Mouse (Mus musculus): ENCODE measurements around the gene Zfp335. TPM values are rescaled to one million over a fixed set of nuclear protein-coding genes. Genes with fewer than 3 reads are reported as not detected.

Gene Zfp335
- polyA plus RNA-seq, 1 experiment from 2014 or later = 19.9 TPM

DNA sequence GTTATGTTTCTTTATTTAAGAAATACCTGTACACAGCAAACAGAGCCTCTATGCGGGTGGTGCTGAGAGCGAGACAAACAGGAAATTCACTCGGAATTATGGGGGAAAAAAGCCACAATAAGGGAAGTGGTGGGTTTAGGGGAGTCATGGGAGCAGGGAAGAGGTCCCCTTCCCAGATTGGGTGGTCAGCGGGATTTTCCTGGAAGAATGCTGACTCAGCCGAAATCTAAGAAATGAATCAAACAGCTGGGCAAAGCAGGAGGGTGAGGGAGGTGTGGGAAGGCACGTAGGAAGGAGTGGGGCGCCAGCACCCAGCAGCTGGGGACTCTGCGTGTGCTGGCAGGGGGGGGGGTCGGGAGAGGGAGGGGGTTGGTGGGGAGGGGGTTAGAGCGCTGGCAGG lies 22.0 kb upstream of the Zfp335 start:
- no peak overlapping the region for H3K4me3 ChIP-seq (replicated peaks; ENCODE audit: low read length)
- H3K36me3 ChIP-seq (ENCODE audit: control insufficient read depth, insufficient read depth) = no peaks in the 10 kb centered on the region
- H3K4me2 ChIP-seq (ENCODE audit: low read length) = no peak overlapping the region
- no peak for ATAC-seq
- H3K4me1 ChIP-seq (replicated peaks; ENCODE audit: control insufficient read depth, insufficient read depth, low read length) = peaks cover 5% of the 10 kb centered on the region
- no peaks in the 10 kb centered on the region for H3K9me3 ChIP-seq (ENCODE audit: control insufficient read depth, low read length)
- 0 out of 2 replicates have a peak, but pooled peaks cover 4% of the 10 kb centered on the region for H3K27me3 ChIP-seq (replicated peaks; ENCODE audit: control insufficient read depth, insufficient read depth, low read length)
- WGBS = 49% methylated on average over 7 of the region's 10 CpGs
- no peak overlapping the region for H3K27ac ChIP-seq (ENCODE audit: low read length)
- no peak overlapping the region for H3K9ac ChIP-seq (replicated peaks; ENCODE audit: low read depth, low read length)

- ATAC-seq = no peak
- peaks cover 4% of the 10 kb centered on the region; the same call in 1 of the 2 replicates for H3K27me3 ChIP-seq (replicated peaks; ENCODE audit: control insufficient read depth, insufficient read depth, low read length)
- no peak overlapping the region for H3K9ac ChIP-seq (replicated peaks; ENCODE audit: low read depth, low read length)
- H3K4me3 ChIP-seq (replicated peaks; ENCODE audit: low read length) = no peak overlapping the region
- H3K36me3 ChIP-seq (ENCODE audit: control insufficient read depth, insufficient read depth) = no peaks in the 10 kb centered on the region
- no peaks in the 10 kb centered on the region for H3K4me1 ChIP-seq (replicated peaks; ENCODE audit: control insufficient read depth, insufficient read depth, low read length)
- no peak overlapping the region for H3K27ac ChIP-seq (ENCODE audit: low read length)
- H3K9me3 ChIP-seq (ENCODE audit: control insufficient read depth, low read length) = no peaks in the 10 kb centered on the region
- no peak overlapping the region for H3K4me2 ChIP-seq (ENCODE audit: low read length)
- WGBS = 73% methylated on average over 11 of the region's 11 CpGs
These were observed 19.4 kb upstream of the Zfp335 start for GRCm38 (mm10) chr2:164930706-164931581.

- no peaks in the 10 kb centered on the region for H3K9me3 ChIP-seq (ENCODE audit: control insufficient read depth, low read length)
- H3K27me3 ChIP-seq (replicated peaks; ENCODE audit: control insufficient read depth, insufficient read depth, low read length) = no peaks in the 10 kb centered on the region; the same call in 1 of the 2 replicates
- no peak overlapping the region for H3K4me3 ChIP-seq (replicated peaks; ENCODE audit: low read length)
- peaks cover 11% of the 10 kb centered on the region for H3K4me1 ChIP-seq (replicated peaks; ENCODE audit: control insufficient read depth, insufficient read depth, low read length)
- no peaks in the 10 kb centered on the region for H3K36me3 ChIP-seq (ENCODE audit: control insufficient read depth, insufficient read depth)
- peak; percentile 86 for ATAC-seq
- 24% methylated on average over 11 of the region's 11 CpGs for WGBS
- no peak overlapping the region for H3K4me2 ChIP-seq (ENCODE audit: low read length)
- H3K27ac ChIP-seq (ENCODE audit: low read length) = no peak overlapping the region; the same call in 1 of the 2 replicates
- no peak overlapping the region for H3K9ac ChIP-seq (replicated peaks; ENCODE audit: low read depth, low read length)
These were observed 12.7 kb upstream of the Zfp335 start for GRCm38 (mm10) chr2:164924100-164924857.

DNA sequence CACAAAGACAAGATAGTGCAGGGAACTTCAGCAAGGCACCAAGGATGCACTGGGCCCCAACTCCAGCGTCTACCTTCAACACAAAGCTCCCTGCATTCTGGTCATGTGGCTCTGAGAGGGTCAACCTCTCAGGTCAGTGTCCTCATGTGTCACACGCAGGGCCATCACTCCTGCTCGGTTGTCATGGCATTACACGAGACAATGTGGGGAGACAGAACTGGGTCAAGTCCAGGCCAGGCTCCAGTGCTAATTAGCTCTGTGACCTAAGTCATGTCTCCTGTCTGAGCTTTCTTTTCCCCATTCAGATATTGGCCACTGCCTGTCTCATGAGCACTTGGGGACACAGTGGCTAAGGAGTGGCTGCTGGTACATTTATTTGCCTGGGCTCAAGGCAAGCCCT lies 11.7 kb upstream of the Zfp335 start:
- Histone ChIP-seq H3K27me3 (replicated peaks; ENCODE audit: control insufficient read depth, insufficient read depth, low read length) (no peaks in the 10 kb centered on the region; the same call in 1 of the 2 replicates), H3K9ac (replicated peaks; ENCODE audit: low read depth, low read length) (no peak overlapping the region), H3K9me3 (ENCODE audit: control insufficient read depth, low read length) (no peaks in the 10 kb centered on the region), H3K4me1 (replicated peaks; ENCODE audit: control insufficient read depth, insufficient read depth, low read length) (peaks cover 11% of the 10 kb centered on the region), H3K27ac (ENCODE audit: low read length) (no peak overlapping the region), H3K4me3 (replicated peaks; ENCODE audit: low read length) (no peak overlapping the region), H3K4me2 (ENCODE audit: low read length) (no peak overlapping the region), H3K36me3 (ENCODE audit: control insufficient read depth, insufficient read depth) (0 out of 2 replicates have a peak, but pooled peaks cover 2% of the 10 kb centered on the region)
- ATAC-seq = no peak
- WGBS = 71% methylated on average over 4 of the region's 4 CpGs

DNA sequence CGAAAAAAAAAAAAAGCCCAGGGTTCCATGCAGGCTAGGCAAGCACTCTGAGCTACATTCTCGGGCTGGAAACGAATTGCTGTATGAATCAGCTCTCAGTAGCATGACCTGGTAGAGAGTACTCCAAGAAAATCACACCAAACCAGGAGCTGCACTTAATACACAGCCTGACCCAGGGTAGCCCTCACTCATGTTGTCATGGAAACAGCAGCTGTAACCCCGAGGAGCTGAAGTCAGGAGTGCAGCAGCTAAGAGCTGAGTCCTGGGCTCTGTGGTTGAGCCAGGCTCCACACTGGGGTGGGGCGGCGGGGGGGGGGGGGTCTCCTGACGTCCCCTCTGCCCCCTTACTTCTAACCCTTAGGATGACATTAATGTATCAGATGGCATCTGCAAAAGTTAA lies 10.4 kb upstream of the Zfp335 start:
- H3K9me3 ChIP-seq (ENCODE audit: control insufficient read depth, low read length) = no peaks in the 10 kb centered on the region
- WGBS = 62% methylated on average over 7 of the region's 7 CpGs
- H3K4me3 ChIP-seq (replicated peaks; ENCODE audit: low read length) = no peak overlapping the region
- no peak overlapping the region for H3K4me2 ChIP-seq (ENCODE audit: low read length)
- no peaks in the 10 kb centered on the region for H3K27me3 ChIP-seq (replicated peaks; ENCODE audit: control insufficient read depth, insufficient read depth, low read length)
- H3K4me1 ChIP-seq (replicated peaks; ENCODE audit: control insufficient read depth, insufficient read depth, low read length) = peaks cover 11% of the 10 kb centered on the region
- H3K36me3 ChIP-seq (ENCODE audit: control insufficient read depth, insufficient read depth) = 0 out of 2 replicates have a peak, but pooled peaks cover 2% of the 10 kb centered on the region
- H3K9ac ChIP-seq (replicated peaks; ENCODE audit: low read depth, low read length) = no peak overlapping the region
- H3K27ac ChIP-seq (ENCODE audit: low read length) = no peak overlapping the region
- no peak for ATAC-seq

DNA sequence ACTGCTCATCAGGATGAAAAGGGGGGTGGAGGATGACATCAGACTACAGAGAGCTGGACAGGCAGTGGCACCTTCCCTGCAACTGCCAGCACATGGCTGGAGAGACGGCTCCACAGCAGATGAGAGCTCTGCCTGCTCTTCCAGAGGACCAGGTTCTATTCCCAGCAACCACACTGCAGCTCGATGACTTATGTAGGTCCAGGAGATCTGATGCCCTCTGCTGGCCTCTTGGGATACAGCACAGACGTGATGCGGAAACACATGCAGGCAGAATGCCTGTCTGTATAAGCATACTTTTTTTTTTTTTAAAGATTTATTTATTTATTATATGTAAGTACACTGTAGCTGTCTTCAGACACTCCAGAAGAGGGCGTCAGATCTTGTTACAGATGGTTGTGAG lies 6.8 kb upstream of the Zfp335 start:
- Histone ChIP-seq H3K4me1 (replicated peaks; ENCODE audit: control insufficient read depth, insufficient read depth, low read length) (no peaks in the 10 kb centered on the region; the same call in 1 of the 2 replicates), H3K9me3 (ENCODE audit: control insufficient read depth, low read length) (no peaks in the 10 kb centered on the region), H3K9ac (replicated peaks; ENCODE audit: low read depth, low read length) (no peak overlapping the region), H3K36me3 (ENCODE audit: control insufficient read depth, insufficient read depth) (0 out of 2 replicates have a peak, but pooled peaks cover 2% of the 10 kb centered on the region), H3K4me2 (ENCODE audit: low read length) (no peak overlapping the region), H3K27me3 (replicated peaks; ENCODE audit: control insufficient read depth, insufficient read depth, low read length) (no peaks in the 10 kb centered on the region), H3K27ac (ENCODE audit: low read length) (no peak overlapping the region), H3K4me3 (replicated peaks; ENCODE audit: low read length) (no peak overlapping the region)
- ATAC-seq = 0 out of 2 replicates have a peak, but pooled peaks have one; percentile 18
- 62% methylated on average over 4 of the region's 5 CpGs for WGBS

GRCm38 (mm10) chr2:164917371-164917770 lies 5.8 kb upstream of the Zfp335 start:
- no peak overlapping the region for H3K9ac ChIP-seq (replicated peaks; ENCODE audit: low read depth, low read length)
- 0 out of 2 replicates have a peak, but pooled peaks cover 2% of the 10 kb centered on the region for H3K36me3 ChIP-seq (ENCODE audit: control insufficient read depth, insufficient read depth)
- H3K4me1 ChIP-seq (replicated peaks; ENCODE audit: control insufficient read depth, insufficient read depth, low read length) = peaks cover 2% of the 10 kb centered on the region
- H3K4me2 ChIP-seq (ENCODE audit: low read length) = no peak overlapping the region
- ATAC-seq = no peak
- 68% methylated on average over 10 of the region's 10 CpGs for WGBS
- no peak overlapping the region for H3K27ac ChIP-seq (ENCODE audit: low read length)
- no peaks in the 10 kb centered on the region for H3K9me3 ChIP-seq (ENCODE audit: control insufficient read depth, low read length)
- no peaks in the 10 kb centered on the region for H3K27me3 ChIP-seq (replicated peaks; ENCODE audit: control insufficient read depth, insufficient read depth, low read length)
- H3K4me3 ChIP-seq (replicated peaks; ENCODE audit: low read length) = no peak overlapping the region

- WGBS = 89% methylated on average over 5 of the region's 5 CpGs
- Histone ChIP-seq H3K4me2 (ENCODE audit: low read length) (no peak overlapping the region), H3K4me3 (replicated peaks; ENCODE audit: low read length) (no peak overlapping the region), H3K27ac (ENCODE audit: low read length) (no peak overlapping the region), H3K4me1 (replicated peaks; ENCODE audit: control insufficient read depth, insufficient read depth, low read length) (peaks cover 7% of the 10 kb centered on the region), H3K9ac (replicated peaks; ENCODE audit: low read depth, low read length) (no peak overlapping the region), H3K27me3 (replicated peaks; ENCODE audit: control insufficient read depth, insufficient read depth, low read length) (no peaks in the 10 kb centered on the region), H3K36me3 (ENCODE audit: control insufficient read depth, insufficient read depth) (0 out of 2 replicates have a peak, but pooled peaks cover 2% of the 10 kb centered on the region), H3K9me3 (ENCODE audit: control insufficient read depth, low read length) (no peaks in the 10 kb centered on the region)
- ATAC-seq = no peak
These were observed 5.3 kb upstream of the Zfp335 start for GRCm38 (mm10) chr2:164916820-164917219.

DNA sequence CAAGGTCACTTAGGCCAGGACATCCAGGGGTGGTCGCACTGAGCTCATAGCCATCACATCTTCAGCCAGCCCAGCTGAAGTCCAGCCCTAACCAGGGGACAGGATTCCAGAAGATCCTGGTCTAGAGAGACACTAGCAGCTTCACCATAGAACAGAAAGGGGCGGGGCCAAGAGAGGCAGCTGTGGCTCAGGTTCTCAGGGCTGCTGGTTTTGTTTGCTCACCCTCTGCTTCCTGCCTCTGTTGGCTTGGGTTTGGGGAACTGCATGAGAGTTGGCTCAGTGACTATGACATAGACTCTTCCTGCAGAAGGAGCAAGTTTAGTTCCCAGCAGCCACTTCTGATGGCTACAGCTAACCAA lies 1.9 kb upstream of the Zfp335 start:
- Histone ChIP-seq H3K9ac (replicated peaks; ENCODE audit: low read depth, low read length) (no peak overlapping the region), H3K4me2 (ENCODE audit: low read length) (no peak overlapping the region), H3K27me3 (replicated peaks; ENCODE audit: control insufficient read depth, insufficient read depth, low read length) (no peaks in the 10 kb centered on the region), H3K36me3 (ENCODE audit: control insufficient read depth, insufficient read depth) (peaks cover 4% of the 10 kb centered on the region; the same call in 1 of the 2 replicates), H3K27ac (ENCODE audit: low read length) (no peak overlapping the region), H3K4me3 (replicated peaks; ENCODE audit: low read length) (no peak overlapping the region), H3K9me3 (ENCODE audit: control insufficient read depth, low read length) (no peaks in the 10 kb centered on the region), H3K4me1 (replicated peaks; ENCODE audit: control insufficient read depth, insufficient read depth, low read length) (peaks cover 21% of the 10 kb centered on the region)
- WGBS = 96% methylated on average over 2 of the region's 2 CpGs
- ATAC-seq = no peak

All from forebrain, embryonic 16.5 days (tissue).